Mouse (Mus musculus) stomach, postnatal 0 days (tissue): ENCODE data around the gene Mthfd1.

ENCODE experiments used
- CTCF ChIP-seq: IDR thresholded peaks from 2 replicates; pipeline ENCODE4 v1.5.1; 2016; ENCODE audit warnings: antibody characterized with exemption, low read depth, mild to moderate bottlenecking, moderate library complexity
- EP300 ChIP-seq: optimal IDR thresholded peaks from 2 replicates; pipeline ENCODE3; 2016; ENCODE audit warnings: antibody characterized with exemption

GRCm38 (mm10) chr12:76349680-76350220 is 94.7 kb downstream of the Mthfd1 start:
- TF ChIP-seq CTCF (no peak), EP300 (no peak)
